Mouse (Mus musculus): ENCODE data around the gene Lmx1b.

The Lmx1b gene

DNA sequence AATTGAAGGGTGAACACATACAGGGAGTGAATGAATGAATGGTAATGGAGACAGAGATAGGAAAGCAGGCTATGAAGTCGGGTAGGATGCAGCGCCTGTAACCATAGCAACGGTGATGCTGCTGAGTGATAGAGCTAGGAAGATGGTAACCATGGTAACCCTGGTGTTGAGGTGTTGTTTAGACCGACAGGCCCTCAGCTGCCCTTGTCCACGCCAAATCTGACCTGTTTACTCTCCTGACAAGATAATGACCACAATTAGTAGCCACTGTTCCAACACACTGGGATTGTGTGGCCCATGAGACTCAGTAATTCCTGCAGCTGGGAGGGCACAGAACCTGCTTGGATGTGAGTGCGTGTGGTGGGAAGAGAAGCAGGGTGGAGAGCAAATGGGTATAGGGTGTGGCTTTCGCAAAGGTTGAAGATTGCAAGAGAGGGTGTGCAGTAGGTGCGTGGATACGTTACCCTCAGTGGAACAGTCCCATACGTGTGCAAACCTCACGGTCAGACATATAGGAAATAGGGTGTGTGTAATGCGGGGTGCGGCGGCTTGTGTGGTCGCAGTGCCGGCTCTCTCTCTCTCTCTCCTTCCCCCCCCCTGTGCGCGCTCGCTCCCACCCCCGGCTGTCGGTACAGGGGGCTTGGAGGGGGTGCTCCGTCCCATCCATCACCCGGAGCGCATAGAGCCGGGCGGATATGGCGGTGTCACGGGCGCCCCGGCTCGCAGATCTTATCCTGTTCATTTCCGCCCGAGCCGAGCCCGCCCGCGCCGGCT is 96.7 kb downstream of the Lmx1b start:
- in situ Hi-C loops (cut with MboI, MseI) = no loop called here

DNA sequence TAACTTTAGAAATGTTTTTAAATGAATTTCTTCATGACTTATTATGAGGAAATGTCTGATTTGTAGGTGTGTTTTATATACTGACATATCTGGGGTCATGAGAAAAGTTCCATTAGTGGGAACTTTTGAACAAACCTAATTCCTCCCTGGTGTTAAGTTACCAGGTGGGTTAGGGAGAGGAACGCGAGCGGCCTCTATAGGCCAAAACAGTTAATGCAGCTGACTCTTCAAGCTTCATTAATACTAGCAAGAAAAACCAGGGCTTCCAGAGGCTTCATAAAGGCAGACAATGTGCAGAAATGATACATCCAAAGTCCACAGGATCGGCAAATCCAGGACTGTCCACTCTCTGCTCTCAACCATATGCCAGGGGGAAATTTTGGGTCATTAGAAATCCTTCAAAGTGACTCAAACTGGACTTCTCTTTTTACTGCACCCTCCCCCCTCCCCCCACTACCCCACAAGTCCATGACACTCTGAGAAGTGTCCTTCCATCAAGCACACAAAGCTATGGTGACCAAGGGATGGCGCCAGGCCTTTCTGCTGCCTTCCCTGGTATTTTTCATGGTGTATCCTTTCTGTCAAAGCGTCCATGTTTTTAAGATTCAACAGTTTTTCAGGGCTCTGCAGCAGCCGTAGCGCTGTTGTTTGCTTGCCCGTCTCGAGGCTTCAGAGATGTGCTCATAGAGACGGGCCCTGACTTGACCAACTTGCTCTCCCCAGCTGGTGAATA is 97.4 kb downstream of the Lmx1b start:
- in situ Hi-C loops (cut with MboI, MseI) = no loop called here

DNA sequence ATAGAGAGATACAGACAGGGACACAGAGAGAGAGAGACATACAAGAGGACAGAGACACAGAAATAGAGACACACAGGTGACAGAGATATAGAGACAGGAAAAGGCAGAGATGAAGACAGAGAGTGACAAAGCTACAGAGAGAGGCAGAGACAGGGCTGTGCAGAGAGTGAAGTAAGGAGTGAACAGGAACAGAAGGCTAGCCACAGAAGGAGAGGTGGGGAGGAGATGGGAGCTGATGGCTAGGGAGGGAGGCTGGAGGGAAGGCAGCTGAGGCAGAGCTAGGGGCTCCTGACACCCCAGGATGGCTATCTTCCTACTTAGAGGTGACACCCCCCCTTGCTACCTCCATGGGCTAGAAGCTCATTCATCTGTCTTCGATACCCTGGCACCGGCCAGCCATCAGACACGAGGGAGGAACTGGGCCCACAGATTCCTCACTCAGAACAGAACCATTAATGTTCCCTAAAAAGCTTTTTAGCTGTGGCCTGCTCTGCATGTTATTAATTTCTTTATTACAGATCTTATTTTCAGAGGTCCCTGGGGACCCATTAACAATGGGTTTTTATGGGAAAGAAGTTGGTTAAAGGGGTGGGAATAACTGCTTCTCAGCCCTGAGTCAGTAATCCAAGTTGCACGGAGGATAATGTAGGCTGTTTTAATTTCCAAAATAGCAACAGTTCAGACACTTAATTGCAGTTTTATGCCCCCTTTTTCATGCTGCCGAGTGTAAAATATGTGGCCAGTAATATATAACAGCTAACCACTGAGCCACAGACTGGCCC is 114.8 kb downstream of the Lmx1b start:
- in situ Hi-C loops (cut with MboI, MseI) = no loop called here

DNA sequence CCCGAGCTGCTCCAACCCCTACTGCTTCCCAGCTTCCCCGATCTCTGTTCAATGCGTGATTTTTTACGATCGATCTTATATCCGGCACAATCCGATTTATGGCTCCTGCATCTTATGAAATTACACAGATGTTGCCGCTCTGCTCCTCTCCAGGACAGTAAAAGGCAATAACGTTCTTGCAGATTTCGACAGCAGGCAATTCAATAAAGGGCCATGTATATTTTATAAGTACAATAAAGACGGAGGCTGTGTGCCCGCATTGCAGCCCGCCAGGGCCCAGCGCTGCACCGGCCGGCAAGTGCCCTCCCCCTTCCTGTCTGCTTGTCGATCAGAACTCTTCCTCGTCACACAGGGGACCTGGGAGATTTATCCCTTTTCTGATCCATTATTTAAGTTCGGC is 124.5 kb downstream of the Lmx1b start:
- in situ Hi-C loops (cut with MboI, MseI) = no loop called here

DNA sequence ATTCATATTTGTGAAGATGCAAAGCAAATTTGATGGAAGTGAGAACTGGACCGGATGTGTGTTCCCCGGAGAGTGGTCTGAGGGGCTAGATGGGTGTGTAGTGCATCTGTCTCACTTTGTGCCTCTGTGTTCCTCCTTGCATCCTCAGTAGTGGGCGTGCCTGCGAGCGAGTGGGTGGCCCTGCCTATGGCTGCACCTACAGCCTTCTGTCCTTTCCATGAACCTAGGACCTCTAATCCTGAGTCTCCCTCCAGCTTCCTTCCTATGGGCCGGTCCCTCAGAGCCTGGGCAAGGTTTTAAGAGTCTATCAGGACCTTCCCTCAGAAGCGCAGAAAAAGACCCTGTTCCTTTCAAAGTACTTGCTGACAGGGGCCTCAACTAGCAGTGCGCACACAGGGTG is 124.9 kb downstream of the Lmx1b start:
- in situ Hi-C loops (cut with MboI, MseI) = no loop called here

All from T-helper 17 cell (primary cell).